Mouse (Mus musculus) heart, embryonic 15.5 days (tissue): ENCODE results near the gene Meltf. TPM values are rescaled to one million over a fixed set of nuclear protein-coding genes. Genes with fewer than 3 reads are reported as not detected.
A peak's percentile ranks its signal among the peaks of the same experiment; 100 is the strongest.

Experiments
- ATAC-seq: fragments of 200-750 bp; cut with Nextera tagmentation; replicated peaks from 2 replicates; pipeline ENCODE4 v1.8.0; 2017; ENCODE audit warnings: low read depth, moderate TSS enrichment; ENCODE audit not compliant: insufficient number of reproducible peaks, insufficient read depth, low FRiP score
- H3K27ac ChIP-seq: fragments of 300-500 bp; sonication (generic); 2 replicates; pipeline ENCODE4 v1.5.1; 2015; ENCODE audit warnings: mild to moderate bottlenecking, inconsistent platforms
- H3K27me3 ChIP-seq: fragments of 300-500 bp; sonication (generic); 2 replicates; pipeline ENCODE4 v1.6.1; 2015; ENCODE audit warnings: inconsistent platforms
- H3K36me3 ChIP-seq: fragments of 300-500 bp; sonication (generic); 2 replicates; pipeline ENCODE4 v1.6.1; 2015; ENCODE audit warnings: mild to moderate bottlenecking, inconsistent platforms
- H3K4me1 ChIP-seq: fragments of 300-500 bp; sonication (generic); replicated peaks from 2 replicates; pipeline ENCODE4 v1.6.1; 2015; ENCODE audit warnings: inconsistent platforms
- H3K4me2 ChIP-seq: fragments of 300-500 bp; sonication (generic); 2 replicates; pipeline ENCODE4 v1.6.1; 2015; ENCODE audit warnings: inconsistent platforms, mild to moderate bottlenecking, moderate library complexity
- H3K4me3 ChIP-seq: fragments of 300-500 bp; sonication (generic); 2 replicates; pipeline ENCODE4 v1.5.1; 2015; ENCODE audit warnings: mild to moderate bottlenecking, inconsistent platforms
- H3K9ac ChIP-seq: fragments of 300-500 bp; sonication (generic); 2 replicates; pipeline ENCODE4 v1.6.1; 2015; ENCODE audit warnings: mild to moderate bottlenecking, inconsistent platforms
- H3K9me3 ChIP-seq: fragments of 300-500 bp; sonication (generic); replicated peaks from 2 replicates; pipeline ENCODE4 v1.6.1; 2016; ENCODE audit warnings: inconsistent platforms
- WGBS: fragments of 180-500 bp; shearing (Covaris S2); methylation state at CpG from one replicate; pipeline ENCODE4 v1.1.7; 2015; ENCODE audit warnings: mixed read lengths; 5-methylcytosine and 5-hydroxymethylcytosine counted together
- polyA plus RNA-seq: library from polyadenylated mRNA; unstranded; fragments of >200 nt; fragmentation: Nextera tagmentation; extraction: Ambion mirVana; gene quantifications from 2 replicates; pipeline ENCODE4 v1.2.1, GENCODE M21; 2015

The Meltf gene
- polyA plus RNA-seq, 1 experiment from 2014 or later, result 0.04 TPM

- H3K27me3 ChIP-seq, result no peaks in the 10 kb centered on the region
- H3K4me1 ChIP-seq, result peaks cover 12% of the 10 kb centered on the region
- no peaks in the 10 kb centered on the region for H3K9me3 ChIP-seq
- H3K4me3 ChIP-seq, result no peak overlapping the region
- 67% methylated on average over 5 of the region's 5 CpGs for whole genome bisulfite sequencing
- no peak overlapping the region for H3K27ac ChIP-seq
- H3K4me2 ChIP-seq, result no peak overlapping the region
- H3K9ac ChIP-seq, result no peak overlapping the region
- no peaks in the 10 kb centered on the region for H3K36me3 ChIP-seq
- no peak for ATAC-seq
Observed at GRCm38 (mm10) chr16:31893396-31894141, 15.0 kb downstream of the Meltf start.

GRCm38 (mm10) chr16:31896971-31897774 is 18.6 kb downstream of the Meltf start:
- Histone ChIP-seq H3K36me3 (no peaks in the 10 kb centered on the region), H3K9me3 (no peaks in the 10 kb centered on the region), H3K4me1 (peaks cover 12% of the 10 kb centered on the region), H3K4me2 (peak overlapping the region; percentile 70), H3K4me3 (peak overlapping the region; percentile 39), H3K9ac (peak overlapping the region; percentile 46; the same call in 1 of the 2 replicates), H3K27me3 (no peaks in the 10 kb centered on the region), H3K27ac (no peak overlapping the region)
- ATAC-seq, result 0 out of 2 replicates have a peak, but pooled peaks have one; percentile 24
- 15% methylated on average over 29 of the region's 29 CpGs for WGBS

DNA sequence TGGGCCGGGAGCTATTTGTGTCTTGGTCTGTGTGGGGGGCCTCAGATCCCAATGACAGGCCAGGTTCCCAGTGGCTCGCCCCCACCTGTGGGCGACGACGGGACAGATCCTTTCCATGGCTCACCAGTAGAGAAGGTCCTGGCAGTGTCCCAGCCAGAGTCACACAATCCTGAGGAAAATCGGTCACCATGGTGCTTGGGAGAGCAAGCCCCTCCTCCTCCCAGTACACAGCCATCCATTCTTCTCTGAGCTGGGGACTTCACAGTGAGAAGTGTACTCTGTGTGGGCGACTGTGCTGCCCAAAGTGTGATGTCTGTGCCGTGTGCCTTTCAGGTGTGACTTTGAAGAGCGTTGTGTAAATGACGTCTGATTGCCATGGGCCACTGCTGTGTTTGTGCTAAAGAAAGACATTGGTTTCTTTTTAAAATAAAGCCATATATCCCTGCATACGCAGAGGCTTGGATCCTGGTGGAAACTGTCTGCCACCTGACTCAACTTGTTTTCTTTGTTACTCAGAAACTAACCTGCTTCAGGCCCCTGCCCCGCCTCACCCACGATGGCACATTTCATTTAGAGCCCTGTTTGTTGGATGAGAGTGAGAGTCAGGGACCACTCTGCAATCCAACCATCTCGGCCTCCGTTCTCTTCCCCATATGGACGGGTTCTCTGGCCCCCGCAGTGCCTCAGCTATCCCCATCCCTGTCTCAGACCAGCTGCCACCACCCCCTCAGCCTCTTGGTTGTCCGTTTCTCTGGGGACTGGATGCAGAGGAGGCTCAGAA is 20.1 kb downstream of the Meltf start:
- H3K9ac ChIP-seq, result no peak overlapping the region
- H3K9me3 ChIP-seq, result no peaks in the 10 kb centered on the region
- H3K4me2 ChIP-seq, result no peak overlapping the region
- H3K27me3 ChIP-seq, result no peaks in the 10 kb centered on the region
- 75% methylated on average over 18 of the region's 18 CpGs for WGBS
- no peak for ATAC-seq
- peaks cover 9% of the 10 kb centered on the region for H3K4me1 ChIP-seq
- H3K36me3 ChIP-seq, result no peaks in the 10 kb centered on the region
- no peak overlapping the region for H3K27ac ChIP-seq
- H3K4me3 ChIP-seq, result no peak overlapping the region

DNA sequence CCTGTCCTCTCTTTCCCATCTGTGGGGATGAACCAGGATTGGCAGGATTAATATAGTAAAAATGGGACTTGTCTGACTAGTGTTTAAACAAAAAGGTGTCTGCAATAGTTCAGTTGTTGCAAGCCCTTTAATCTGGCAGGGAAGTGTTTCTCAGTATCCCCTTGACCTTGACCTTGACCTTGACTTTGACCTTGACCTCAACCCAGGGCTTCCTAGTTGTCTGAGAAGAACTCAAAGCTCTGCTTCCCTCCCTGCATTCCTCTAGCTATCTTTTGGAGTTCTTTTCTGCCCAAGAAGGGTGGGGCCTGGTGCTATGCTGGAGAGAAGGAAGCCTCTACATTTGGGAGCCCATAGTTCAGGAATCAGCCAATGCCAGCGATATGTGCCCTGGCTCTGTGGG is 23.3 kb downstream of the Meltf start:
- Histone ChIP-seq H3K9me3 (no peaks in the 10 kb centered on the region), H3K27me3 (0 out of 2 replicates have a peak, but pooled peaks cover 4% of the 10 kb centered on the region), H3K4me2 (no peak overlapping the region), H3K27ac (no peak overlapping the region), H3K9ac (no peak overlapping the region), H3K4me3 (no peak overlapping the region), H3K36me3 (no peaks in the 10 kb centered on the region), H3K4me1 (peaks cover 20% of the 10 kb centered on the region)
- no peak for ATAC-seq
- WGBS, result 89% methylated on average over 1 of the region's 1 CpGs

DNA sequence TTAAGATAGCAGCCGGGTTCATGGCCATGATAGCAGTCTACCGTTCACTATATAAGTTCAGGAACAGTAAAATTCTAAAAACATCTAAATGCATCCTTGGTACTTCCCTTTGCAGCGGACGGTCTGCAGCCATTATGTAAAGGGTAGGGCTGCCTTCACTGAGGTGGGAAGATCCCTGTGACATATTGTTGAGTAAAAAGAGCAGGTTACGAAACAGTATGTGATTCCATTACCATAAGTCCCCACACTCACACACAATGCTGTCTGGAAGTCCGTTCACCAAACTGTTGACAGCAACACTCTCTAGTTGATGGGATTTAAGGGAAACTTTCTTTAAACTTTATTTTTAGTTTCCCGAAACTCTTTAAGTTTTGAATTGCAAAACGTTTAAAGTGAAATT is 24.6 kb downstream of the Meltf start:
- ATAC-seq, result no peak
- H3K9me3 ChIP-seq, result no peaks in the 10 kb centered on the region
- H3K4me1 ChIP-seq, result peaks cover 14% of the 10 kb centered on the region
- H3K27ac ChIP-seq, result no peak overlapping the region
- H3K4me2 ChIP-seq, result no peak overlapping the region
- no peak overlapping the region for H3K9ac ChIP-seq
- WGBS, result 80% methylated on average over 8 of the region's 8 CpGs
- no peaks in the 10 kb centered on the region for H3K36me3 ChIP-seq
- 0 out of 2 replicates have a peak, but pooled peaks cover 4% of the 10 kb centered on the region for H3K27me3 ChIP-seq
- no peak overlapping the region for H3K4me3 ChIP-seq

DNA sequence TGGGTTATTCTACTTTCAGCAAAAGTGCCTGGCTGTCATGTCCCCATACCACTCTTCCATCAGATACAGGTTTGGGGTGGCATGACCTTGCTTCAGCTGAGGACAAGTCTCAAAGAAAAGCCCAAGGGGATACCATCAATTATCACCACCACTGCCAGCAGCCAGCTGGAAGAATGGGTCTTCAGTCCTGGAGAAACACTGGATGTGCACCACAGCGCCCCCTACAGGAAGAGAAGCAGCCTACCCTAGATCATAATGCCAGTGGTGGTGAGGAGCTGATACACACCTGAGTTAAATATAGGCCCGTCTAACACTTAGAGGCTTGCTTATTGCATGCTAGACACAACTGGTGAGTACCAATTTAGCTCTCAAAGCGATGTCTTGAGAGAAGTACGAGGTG is 26.7 kb downstream of the Meltf start:
- Histone ChIP-seq H3K9me3 (no peaks in the 10 kb centered on the region), H3K4me2 (no peak overlapping the region), H3K4me3 (no peak overlapping the region), H3K27me3 (0 out of 2 replicates have a peak, but pooled peaks cover 4% of the 10 kb centered on the region), H3K9ac (no peak overlapping the region), H3K4me1 (peaks cover 14% of the 10 kb centered on the region), H3K27ac (no peak overlapping the region), H3K36me3 (no peaks in the 10 kb centered on the region)
- WGBS, result 68% methylated on average over 4 of the region's 4 CpGs
- ATAC-seq, result no peak

DNA sequence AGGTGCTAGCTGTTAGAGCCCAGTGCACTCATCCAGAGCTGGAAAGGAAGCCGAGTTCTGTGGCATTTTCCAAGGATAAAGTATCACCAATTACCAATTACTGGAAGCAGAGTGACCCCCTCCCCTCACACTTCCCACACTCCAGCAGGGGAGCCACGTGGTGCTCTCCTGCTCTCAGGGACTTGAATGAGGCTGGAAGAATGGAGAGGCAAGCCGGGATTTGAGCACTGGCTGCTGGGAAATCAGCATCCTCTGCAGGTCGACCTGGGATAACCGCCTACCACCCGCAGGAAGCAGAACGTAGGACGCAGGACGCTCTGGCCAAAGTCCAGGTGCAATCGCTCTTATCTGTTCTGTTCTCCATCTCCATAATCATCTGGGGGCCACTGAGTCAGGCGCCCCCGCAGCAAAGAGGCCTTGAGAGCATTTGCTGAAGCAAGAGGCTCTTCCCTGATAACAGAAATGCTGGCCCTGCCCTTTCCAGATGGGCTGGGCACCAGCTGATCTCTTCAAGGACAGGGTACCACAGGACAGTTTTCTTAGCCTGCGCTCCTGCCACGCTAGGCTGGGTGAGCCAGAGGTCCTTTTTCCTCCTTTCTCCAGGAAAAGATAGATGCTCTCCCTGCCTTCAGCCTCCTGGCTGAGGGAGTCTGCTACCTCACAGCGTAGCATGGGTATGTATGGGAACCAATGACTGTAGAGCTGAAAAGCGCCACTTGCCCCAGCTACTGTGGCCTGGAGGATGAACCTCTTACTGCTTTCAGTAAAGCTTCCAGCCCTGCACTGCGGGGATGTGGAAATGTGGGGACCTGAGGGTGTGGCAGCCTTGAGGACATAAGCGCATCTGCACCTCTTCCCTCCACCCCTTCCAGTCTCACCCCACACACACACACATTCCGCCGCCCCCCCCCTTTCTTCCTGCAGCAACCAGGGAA is 27.5 kb downstream of the Meltf start:
- WGBS, result 24% methylated on average over 20 of the region's 20 CpGs
- no peak overlapping the region for H3K9ac ChIP-seq

GRCm38 (mm10) chr16:31906896-31907295 is 28.3 kb downstream of the Meltf start:
- Histone ChIP-seq H3K4me3 (peak overlapping the region; percentile 44), H3K27ac (no peak overlapping the region), H3K27me3 (0 out of 2 replicates have a peak, but pooled peaks cover 4% of the 10 kb centered on the region), H3K9ac (no peak overlapping the region), H3K4me2 (peak overlapping the region; percentile 67), H3K9me3 (no peaks in the 10 kb centered on the region), H3K4me1 (peaks cover 14% of the 10 kb centered on the region), H3K36me3 (no peaks in the 10 kb centered on the region)
- ATAC-seq, result no peak; the same call in 1 of the 2 replicates
- WGBS, result 8% methylated on average over 9 of the region's 9 CpGs

More for the DNA sequence above, 27.5 kb downstream of the Meltf start:
- Histone ChIP-seq H3K4me3 (peak overlapping the region; percentile 44), H3K4me1 (peaks cover 14% of the 10 kb centered on the region), H3K27me3 (0 out of 2 replicates have a peak, but pooled peaks cover 4% of the 10 kb centered on the region), H3K4me2 (peak overlapping the region; percentile 67), H3K9me3 (no peaks in the 10 kb centered on the region), H3K27ac (no peak overlapping the region), H3K36me3 (no peaks in the 10 kb centered on the region)
- no peak for ATAC-seq

- ATAC-seq, result no peak
- Histone ChIP-seq H3K9ac (no peak overlapping the region), H3K4me1 (peaks cover 14% of the 10 kb centered on the region), H3K27me3 (0 out of 2 replicates have a peak, but pooled peaks cover 4% of the 10 kb centered on the region), H3K4me2 (peak overlapping the region; percentile 33), H3K27ac (no peak overlapping the region), H3K4me3 (no peak overlapping the region), H3K9me3 (no peaks in the 10 kb centered on the region), H3K36me3 (no peaks in the 10 kb centered on the region)
- 56% methylated on average over 11 of the region's 11 CpGs for WGBS
Observed at GRCm38 (mm10) chr16:31908959-31909358, 30.3 kb downstream of the Meltf start.

DNA sequence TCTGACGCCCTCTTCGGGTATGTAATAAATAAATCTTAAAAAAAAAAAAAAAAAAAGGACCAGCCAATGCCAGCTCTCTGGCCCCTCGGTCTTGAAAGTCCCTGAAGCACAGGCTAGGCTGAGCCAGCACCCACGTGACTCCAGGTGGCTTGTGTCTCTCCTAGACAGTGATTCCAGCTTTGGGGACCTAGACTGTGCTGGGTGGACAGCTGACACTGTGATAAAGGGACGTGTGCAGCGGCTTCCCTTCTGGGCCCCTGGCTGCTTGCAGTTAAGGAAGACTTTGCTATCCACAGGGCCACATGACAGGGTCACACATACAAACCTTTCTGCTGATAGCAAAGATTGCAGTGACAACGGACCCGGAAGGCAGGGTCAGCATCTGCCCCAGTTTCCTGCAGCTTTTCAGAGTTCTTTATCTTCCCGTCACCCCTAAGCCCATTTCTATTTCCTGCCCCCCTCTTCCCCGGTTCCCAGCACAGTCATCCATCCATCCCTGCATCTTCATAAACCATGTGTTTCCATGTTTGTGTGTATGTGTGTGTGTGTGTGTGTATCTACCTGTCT is 31.8 kb downstream of the Meltf start:
- no peak overlapping the region for H3K4me2 ChIP-seq

More for the DNA sequence above, 31.8 kb downstream of the Meltf start:
- Histone ChIP-seq H3K27me3 (0 out of 2 replicates have a peak, but pooled peaks cover 1% of the 10 kb centered on the region), H3K4me3 (no peak overlapping the region), H3K36me3 (no peaks in the 10 kb centered on the region), H3K27ac (no peak overlapping the region), H3K9ac (no peak overlapping the region), H3K9me3 (no peaks in the 10 kb centered on the region), H3K4me1 (peaks cover 14% of the 10 kb centered on the region)
- 51% methylated on average over 10 of the region's 10 CpGs for WGBS
- no peak for ATAC-seq
